Mouse (Mus musculus) lung, embryonic 15.5 days (tissue): ENCODE results near the gene Mag. TPM values are rescaled to one million over a fixed set of nuclear protein-coding genes. Genes with fewer than 3 reads are reported as not detected.

Experiments
- ATAC-seq: fragments of 200-750 bp; cut with Nextera tagmentation; 2 replicates; pipeline ENCODE4 v1.8.0; 2017; ENCODE audit warnings: moderate number of reproducible peaks, borderline replicate concordance; ENCODE audit not compliant: low FRiP score, low TSS enrichment; ENCODE audit errors: extremely low read depth
- H3K27ac ChIP-seq: fragments of 300-500 bp; sonication (generic); 2 replicates; pipeline ENCODE4 v1.5.1; 2015; ENCODE audit warnings: moderate library complexity, mild to moderate bottlenecking, inconsistent platforms
- H3K27me3 ChIP-seq: fragments of 300-500 bp; sonication (generic); 2 replicates; pipeline ENCODE4 v1.6.1; 2015; ENCODE audit warnings: inconsistent platforms
- H3K36me3 ChIP-seq: fragments of 300-500 bp; sonication (generic); 2 replicates; pipeline ENCODE4 v1.6.1; 2015; ENCODE audit warnings: inconsistent platforms
- H3K4me1 ChIP-seq: fragments of 300-500 bp; sonication (generic); 2 replicates; pipeline ENCODE4 v1.6.1; 2015; ENCODE audit warnings: inconsistent platforms
- H3K4me2 ChIP-seq: fragments of 300-500 bp; sonication (generic); 2 replicates; pipeline ENCODE4 v1.6.1; 2015; ENCODE audit warnings: inconsistent platforms, mild to moderate bottlenecking, moderate library complexity
- H3K4me3 ChIP-seq: fragments of 300-500 bp; sonication (generic); 2 replicates; pipeline ENCODE4 v1.5.1; 2015; ENCODE audit warnings: mild to moderate bottlenecking, inconsistent platforms
- H3K9ac ChIP-seq: fragments of 300-500 bp; sonication (generic); 2 replicates; pipeline ENCODE4 v1.6.1; 2015; ENCODE audit warnings: inconsistent platforms
- H3K9me3 ChIP-seq: fragments of 300-500 bp; sonication (generic); 2 replicates; pipeline ENCODE4 v1.6.1; 2016; ENCODE audit warnings: inconsistent platforms
- WGBS: fragments of 180-500 bp; shearing (Covaris S2); methylation state at CpG from one replicate; pipeline ENCODE4 v1.1.7; 2015; 5-methylcytosine and 5-hydroxymethylcytosine counted together
- polyA plus RNA-seq: library from polyadenylated mRNA; unstranded; fragments of >200 nt; fragmentation: Nextera tagmentation; extraction: Ambion mirVana; gene quantifications from 2 replicates; pipeline ENCODE4 v1.2.1, GENCODE M21; 2015

Gene Mag
- 0.32 and 0.34 TPM in 2 replicates for polyA plus RNA-seq

- Histone ChIP-seq H3K27me3 (no peaks in the 10 kb centered on the region), H3K4me2 (no peak within 1 kb of the TSS), H3K27ac (no peak within 1 kb of the TSS), H3K9ac (no peak within 1 kb of the TSS), H3K9me3 (no peaks in the 10 kb centered on the region), H3K36me3 (no peaks in the 10 kb centered on the region), H3K4me3 (no peak within 1 kb of the TSS), H3K4me1 (no peaks in the 10 kb centered on the region)
- WGBS = 69% methylated on average over 8 of the region's 8 CpGs
- ATAC-seq = no peak
Measured at GRCm38 (mm10) chr7:30914732-30915131, at the start of gene Mag. Gene Mag (minus strand): TSS chr7:30914873.

- H3K4me1 ChIP-seq = no peaks in the 10 kb centered on the region
- no peak overlapping the region for H3K9ac ChIP-seq
- H3K27ac ChIP-seq = no peak overlapping the region
- H3K4me2 ChIP-seq = no peak overlapping the region
- no peaks in the 10 kb centered on the region for H3K27me3 ChIP-seq
- H3K36me3 ChIP-seq = peaks cover 3% of the 10 kb centered on the region
- 76% methylated on average over 7 of the region's 7 CpGs for WGBS
- no peak overlapping the region for H3K4me3 ChIP-seq
- no peaks in the 10 kb centered on the region for H3K9me3 ChIP-seq
- no peak for ATAC-seq
Measured at GRCm38 (mm10) chr7:30964366-30964765, 49.7 kb upstream of the Mag start.

GRCm38 (mm10) chr7:30962862-30963261 is 48.2 kb upstream of the Mag start:
- H3K4me3 ChIP-seq = no peak overlapping the region
- no peak for ATAC-seq
- H3K36me3 ChIP-seq = peaks cover 13% of the 10 kb centered on the region
- no peak overlapping the region for H3K9ac ChIP-seq
- peaks cover 7% of the 10 kb centered on the region for H3K4me1 ChIP-seq
- no peak overlapping the region for H3K27ac ChIP-seq
- no peaks in the 10 kb centered on the region for H3K27me3 ChIP-seq
- 85% methylated on average over 5 of the region's 5 CpGs for WGBS
- no peak overlapping the region for H3K4me2 ChIP-seq
- H3K9me3 ChIP-seq = no peaks in the 10 kb centered on the region

- peaks cover 16% of the 10 kb centered on the region for H3K4me1 ChIP-seq
- no peaks in the 10 kb centered on the region for H3K27me3 ChIP-seq
- ATAC-seq = no peak
- 88% methylated on average over 6 of the region's 6 CpGs for WGBS
- no peak overlapping the region for H3K4me3 ChIP-seq
- no peak overlapping the region for H3K4me2 ChIP-seq
- no peak overlapping the region for H3K9ac ChIP-seq
- peaks cover 15% of the 10 kb centered on the region for H3K36me3 ChIP-seq
- H3K9me3 ChIP-seq = no peaks in the 10 kb centered on the region
- H3K27ac ChIP-seq = no peak overlapping the region
Measured at GRCm38 (mm10) chr7:30959786-30960349, 45.2 kb upstream of the Mag start.

GRCm38 (mm10) chr7:30958866-30959487 is 44.3 kb upstream of the Mag start:
- ATAC-seq = no peak
- Histone ChIP-seq H3K4me1 (peaks cover 16% of the 10 kb centered on the region), H3K4me2 (no peak overlapping the region), H3K27ac (no peak overlapping the region), H3K36me3 (peaks cover 24% of the 10 kb centered on the region), H3K27me3 (no peaks in the 10 kb centered on the region), H3K4me3 (no peak overlapping the region), H3K9ac (no peak overlapping the region), H3K9me3 (no peaks in the 10 kb centered on the region)
- WGBS = 94% methylated on average over 9 of the region's 9 CpGs

- H3K4me1 ChIP-seq = peaks cover 16% of the 10 kb centered on the region
- peak overlapping the region; percentile 60 for H3K4me2 ChIP-seq
- H3K4me3 ChIP-seq = peak overlapping the region; percentile 97
- ATAC-seq = no peak
- H3K27me3 ChIP-seq = no peaks in the 10 kb centered on the region
- peak overlapping the region; percentile 99 for H3K27ac ChIP-seq
- peaks cover 31% of the 10 kb centered on the region for H3K36me3 ChIP-seq
- no peaks in the 10 kb centered on the region for H3K9me3 ChIP-seq
- WGBS = 66% methylated on average over 28 of the region's 28 CpGs
- peak overlapping the region; percentile 99 for H3K9ac ChIP-seq
Measured at GRCm38 (mm10) chr7:30958109-30958865, 43.6 kb upstream of the Mag start.

GRCm38 (mm10) chr7:30957367-30957783 is 42.7 kb upstream of the Mag start:
- peak overlapping the region; percentile 99 for H3K9ac ChIP-seq
- peaks cover 40% of the 10 kb centered on the region for H3K36me3 ChIP-seq
- ATAC-seq = peak; percentile 60
- no peaks in the 10 kb centered on the region for H3K9me3 ChIP-seq
- peak overlapping the region; percentile 99 for H3K27ac ChIP-seq
- peak overlapping the region; percentile 97 for H3K4me3 ChIP-seq
- H3K27me3 ChIP-seq = no peaks in the 10 kb centered on the region
- WGBS = under 1% methylated on average over 43 of the region's 43 CpGs
- peaks cover 16% of the 10 kb centered on the region for H3K4me1 ChIP-seq
- H3K4me2 ChIP-seq = peak overlapping the region; percentile 60

- H3K4me1 ChIP-seq = peaks cover 16% of the 10 kb centered on the region
- WGBS = 0% methylated on average over 22 of the region's 82 CpGs
- H3K4me3 ChIP-seq = peak within 1 kb of the TSS; percentile 97
- peak within 1 kb of the TSS; percentile 71 for H3K4me2 ChIP-seq
- no peaks in the 10 kb centered on the region for H3K9me3 ChIP-seq
- peak within 1 kb of the TSS; percentile 99 for H3K9ac ChIP-seq
- H3K27ac ChIP-seq = peak within 1 kb of the TSS; percentile 99
- no peaks in the 10 kb centered on the region for H3K27me3 ChIP-seq
- peak; percentile 69 for ATAC-seq
- peaks cover 45% of the 10 kb centered on the region for H3K36me3 ChIP-seq
Measured at GRCm38 (mm10) chr7:30956756-30957366, 42.2 kb upstream of the Mag start, which contains the start of gene Usf2. Gene Usf2 (minus strand): TSS chr7:30956803.

GRCm38 (mm10) chr7:30956357-30956751 is 41.7 kb upstream of the Mag start:
- no peaks in the 10 kb centered on the region for H3K9me3 ChIP-seq
- 1% methylated on average over 29 of the region's 49 CpGs for WGBS
- peaks cover 50% of the 10 kb centered on the region for H3K36me3 ChIP-seq
- H3K27ac ChIP-seq = peak overlapping the region; percentile 99
- H3K27me3 ChIP-seq = no peaks in the 10 kb centered on the region
- peak overlapping the region; percentile 97 for H3K4me3 ChIP-seq
- H3K9ac ChIP-seq = peak overlapping the region; percentile 99
- H3K4me2 ChIP-seq = peak overlapping the region; percentile 71
- ATAC-seq = peak; percentile 61
- H3K4me1 ChIP-seq = peaks cover 16% of the 10 kb centered on the region

- Histone ChIP-seq H3K4me2 (peak overlapping the region; percentile 71), H3K4me1 (peaks cover 16% of the 10 kb centered on the region), H3K9me3 (no peaks in the 10 kb centered on the region), H3K27ac (peak overlapping the region; percentile 99), H3K36me3 (peaks cover 50% of the 10 kb centered on the region), H3K9ac (peak overlapping the region; percentile 99), H3K4me3 (peak overlapping the region; percentile 97), H3K27me3 (no peaks in the 10 kb centered on the region)
- 0% methylated on average over 51 of the region's 64 CpGs for WGBS
- peak; percentile 72 for ATAC-seq
Measured at GRCm38 (mm10) chr7:30955584-30956356, 41.1 kb upstream of the Mag start.

GRCm38 (mm10) chr7:30954971-30955520 is 40.4 kb upstream of the Mag start:
- no peak for ATAC-seq
- Histone ChIP-seq H3K9me3 (no peaks in the 10 kb centered on the region), H3K9ac (no peak overlapping the region), H3K4me3 (peak overlapping the region; percentile 97), H3K36me3 (peaks cover 57% of the 10 kb centered on the region), H3K27ac (no peak overlapping the region), H3K27me3 (no peaks in the 10 kb centered on the region), H3K4me1 (peaks cover 16% of the 10 kb centered on the region), H3K4me2 (peak overlapping the region; percentile 71)
- 79% methylated on average over 12 of the region's 12 CpGs for WGBS
